Mouse (Mus musculus): Measurements from ENCODE around the gene Tgfb3. TPM values are rescaled to one million over a fixed set of nuclear protein-coding genes. Genes with fewer than 3 reads are reported as not detected.

The Tgfb3 gene
- polyA plus RNA-seq, 1 experiment from 2014 or later = 4.0 TPM

DNA sequence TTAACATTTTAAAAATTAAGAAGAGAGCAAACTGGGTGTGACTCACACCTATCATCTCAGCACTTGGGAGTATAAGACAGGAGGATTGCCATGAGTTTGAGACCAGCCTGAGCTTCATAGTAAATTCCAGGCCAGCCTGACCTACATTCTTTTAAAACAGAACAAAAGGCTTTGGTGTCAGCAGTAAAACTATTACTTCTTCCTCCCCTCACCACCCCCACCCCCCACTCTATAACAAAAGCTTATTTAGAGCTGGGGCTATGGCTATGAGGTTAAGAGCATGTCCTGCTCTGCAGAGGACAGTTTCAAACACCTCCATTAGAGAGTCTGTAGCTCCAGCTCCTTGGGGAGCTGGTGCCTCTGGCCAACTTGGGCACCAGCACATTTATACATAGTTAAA is 43.3 kb downstream of the Tgfb3 start:
- Histone ChIP-seq H3K36me3 (ENCODE audit: control insufficient read depth, insufficient read depth, low read length) (no peaks in the 10 kb centered on the region), H3K9ac (ENCODE audit: low read length) (no peak overlapping the region), H3K4me1 (ENCODE audit: control insufficient read depth, insufficient read depth, low read length) (no peaks in the 10 kb centered on the region), H3K4me2 (ENCODE audit: low read length) (no peak overlapping the region), H3K9me3 (replicated peaks; ENCODE audit: control insufficient read depth, low read length) (no peaks in the 10 kb centered on the region), H3K27me3 (replicated peaks; ENCODE audit: control insufficient read depth, insufficient read depth, low read length) (no peaks in the 10 kb centered on the region), H3K4me3 (ENCODE audit: low read depth, low read length) (no peak overlapping the region), H3K27ac (ENCODE audit: low read depth, low read length) (no peak overlapping the region)
- ATAC-seq (no peak), DNase-seq (ENCODE audit: low spot score) (no peak)

DNA sequence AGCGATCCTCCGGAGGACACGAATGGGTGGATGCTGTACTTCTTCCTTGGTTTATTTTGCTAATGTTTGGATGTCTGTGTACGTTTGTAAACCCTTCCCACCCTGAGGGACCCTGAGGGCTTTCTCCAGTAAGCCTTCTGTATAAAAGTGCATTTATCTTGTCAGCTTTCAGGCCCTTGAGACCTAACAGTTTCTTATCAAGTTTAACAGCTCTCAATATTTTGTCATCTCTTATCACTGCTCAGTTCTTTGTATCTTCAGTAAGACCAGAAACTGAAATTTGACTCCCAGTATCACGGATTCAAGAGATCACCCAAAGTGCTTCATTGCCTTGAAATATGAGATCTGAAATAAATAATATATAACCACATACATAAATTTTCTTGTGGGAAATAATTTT is 47.9 kb downstream of the Tgfb3 start:
- DNase-seq (ENCODE audit: low spot score) (no peak), ATAC-seq (no peak)
- no peaks in the 10 kb centered on the region for H3K36me3 ChIP-seq (ENCODE audit: control insufficient read depth, insufficient read depth, low read length)
- no peaks in the 10 kb centered on the region for H3K27me3 ChIP-seq (replicated peaks; ENCODE audit: control insufficient read depth, insufficient read depth, low read length)
- H3K27ac ChIP-seq (ENCODE audit: low read depth, low read length) = no peak overlapping the region
- no peak overlapping the region for H3K9ac ChIP-seq (ENCODE audit: low read length)
- H3K4me1 ChIP-seq (ENCODE audit: control insufficient read depth, insufficient read depth, low read length) = no peaks in the 10 kb centered on the region
- WGBS = 84% methylated on average over 5 of the region's 5 CpGs
- no peak overlapping the region for H3K4me3 ChIP-seq (ENCODE audit: low read depth, low read length)
- no peaks in the 10 kb centered on the region for H3K9me3 ChIP-seq (replicated peaks; ENCODE audit: control insufficient read depth, low read length)
- H3K4me2 ChIP-seq (ENCODE audit: low read length) = no peak overlapping the region

DNA sequence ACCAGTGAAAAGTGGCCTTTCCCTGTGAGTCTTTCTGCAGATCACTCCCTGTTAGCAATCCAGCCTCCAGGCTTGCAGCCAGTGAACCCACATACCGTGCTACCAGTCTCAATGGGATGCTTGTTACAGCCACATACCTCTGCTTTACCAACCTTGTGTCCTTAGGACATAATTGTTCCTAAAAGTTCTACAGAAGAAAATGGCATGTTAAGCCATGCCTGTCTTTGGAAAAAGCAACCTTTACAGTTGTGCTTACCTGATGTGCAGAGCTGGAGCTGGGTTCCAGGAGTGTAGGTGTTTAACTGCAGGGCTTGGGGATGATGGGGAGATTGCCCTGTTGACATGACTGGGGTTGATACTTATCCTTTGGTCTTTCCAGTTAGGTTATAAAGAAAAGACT is 51.1 kb downstream of the Tgfb3 start:
- H3K36me3 ChIP-seq (ENCODE audit: control insufficient read depth, insufficient read depth, low read length) = no peaks in the 10 kb centered on the region
- no peak overlapping the region for H3K4me2 ChIP-seq (ENCODE audit: low read length)
- H3K27me3 ChIP-seq (replicated peaks; ENCODE audit: control insufficient read depth, insufficient read depth, low read length) = no peaks in the 10 kb centered on the region
- no peak for DNase-seq (ENCODE audit: low spot score)
- H3K4me3 ChIP-seq (ENCODE audit: low read depth, low read length) = no peak overlapping the region
- H3K27ac ChIP-seq (ENCODE audit: low read depth, low read length) = no peak overlapping the region
- H3K9me3 ChIP-seq (replicated peaks; ENCODE audit: control insufficient read depth, low read length) = no peaks in the 10 kb centered on the region
- peaks cover 4% of the 10 kb centered on the region; the same call in 1 of the 2 replicates for H3K4me1 ChIP-seq (ENCODE audit: control insufficient read depth, insufficient read depth, low read length)
- ATAC-seq = no peak
- 81% methylated on average over 1 of the region's 1 CpGs for WGBS
- no peak overlapping the region for H3K9ac ChIP-seq (ENCODE audit: low read length)

DNA sequence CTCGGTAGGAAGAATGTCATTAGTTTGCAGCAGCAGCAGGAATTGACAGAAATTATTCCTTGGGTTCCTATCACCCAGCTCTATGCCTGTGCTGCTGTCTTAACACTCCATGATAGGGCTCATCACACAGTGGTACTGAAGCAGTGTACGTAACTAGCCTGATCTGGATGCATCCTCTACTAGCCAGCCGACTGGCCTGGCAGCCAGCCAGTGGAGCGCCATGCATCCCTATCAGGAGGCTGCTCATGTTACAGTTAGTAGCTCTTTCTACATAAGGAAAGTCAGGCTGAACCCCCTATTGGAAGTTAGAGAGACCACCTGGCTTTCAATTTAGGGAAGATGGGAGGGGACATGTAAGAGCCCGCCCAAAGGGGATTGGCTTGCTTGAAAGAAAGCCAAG is 51.8 kb downstream of the Tgfb3 start:
- peak; percentile 55; the same call in 1 of the 2 replicates for ATAC-seq
- H3K36me3 ChIP-seq (ENCODE audit: control insufficient read depth, insufficient read depth, low read length) = no peaks in the 10 kb centered on the region

DNA sequence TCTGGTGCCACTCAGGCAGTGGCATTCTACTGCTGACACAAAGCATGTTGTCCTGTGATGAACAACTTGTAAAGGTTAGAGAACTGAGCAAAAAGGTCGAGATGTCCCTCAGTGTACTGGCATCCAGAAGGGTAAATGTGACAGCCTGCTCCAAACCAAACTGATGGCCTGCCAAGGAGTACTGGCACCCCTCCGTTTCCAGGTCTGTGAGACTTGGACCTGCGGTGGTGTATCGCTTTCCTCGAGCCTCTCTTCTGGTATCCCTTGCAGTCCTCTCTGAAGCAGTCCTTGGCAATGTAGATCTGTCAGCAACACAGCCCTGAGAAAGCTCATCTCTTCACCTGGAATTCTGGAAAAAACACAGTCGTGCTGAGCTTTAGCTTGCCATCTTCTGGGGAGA is 53.4 kb downstream of the Tgfb3 start:
- H3K27ac ChIP-seq (ENCODE audit: low read depth, low read length) = no peak overlapping the region
- no peak overlapping the region for H3K4me3 ChIP-seq (ENCODE audit: low read depth, low read length)
- no peaks in the 10 kb centered on the region for H3K9me3 ChIP-seq (replicated peaks; ENCODE audit: control insufficient read depth, low read length)
- no peak overlapping the region for H3K9ac ChIP-seq (ENCODE audit: low read length)
- no peaks in the 10 kb centered on the region for H3K36me3 ChIP-seq (ENCODE audit: control insufficient read depth, insufficient read depth, low read length)
- ATAC-seq (no peak), DNase-seq (ENCODE audit: low spot score) (no peak)
- no peaks in the 10 kb centered on the region for H3K27me3 ChIP-seq (replicated peaks; ENCODE audit: control insufficient read depth, insufficient read depth, low read length)
- H3K4me1 ChIP-seq (ENCODE audit: control insufficient read depth, insufficient read depth, low read length) = peaks cover 4% of the 10 kb centered on the region; the same call in 1 of the 2 replicates
- 86% methylated on average over 6 of the region's 6 CpGs for WGBS
- no peak overlapping the region for H3K4me2 ChIP-seq (ENCODE audit: low read length)

More for the DNA sequence above, 51.8 kb downstream of the Tgfb3 start:
- no peak overlapping the region for H3K4me3 ChIP-seq (ENCODE audit: low read depth, low read length)
- no peaks in the 10 kb centered on the region for H3K27me3 ChIP-seq (replicated peaks; ENCODE audit: control insufficient read depth, insufficient read depth, low read length)
- H3K27ac ChIP-seq (ENCODE audit: low read depth, low read length) = no peak overlapping the region
- H3K4me1 ChIP-seq (ENCODE audit: control insufficient read depth, insufficient read depth, low read length) = peaks cover 4% of the 10 kb centered on the region; the same call in 1 of the 2 replicates
- WGBS = 63% methylated on average over 5 of the region's 5 CpGs
- no peak overlapping the region for H3K4me2 ChIP-seq (ENCODE audit: low read length)
- H3K9me3 ChIP-seq (replicated peaks; ENCODE audit: control insufficient read depth, low read length) = no peaks in the 10 kb centered on the region
- no peak overlapping the region for H3K9ac ChIP-seq (ENCODE audit: low read length)
- peak; percentile 67 for DNase-seq (ENCODE audit: low spot score)

DNA sequence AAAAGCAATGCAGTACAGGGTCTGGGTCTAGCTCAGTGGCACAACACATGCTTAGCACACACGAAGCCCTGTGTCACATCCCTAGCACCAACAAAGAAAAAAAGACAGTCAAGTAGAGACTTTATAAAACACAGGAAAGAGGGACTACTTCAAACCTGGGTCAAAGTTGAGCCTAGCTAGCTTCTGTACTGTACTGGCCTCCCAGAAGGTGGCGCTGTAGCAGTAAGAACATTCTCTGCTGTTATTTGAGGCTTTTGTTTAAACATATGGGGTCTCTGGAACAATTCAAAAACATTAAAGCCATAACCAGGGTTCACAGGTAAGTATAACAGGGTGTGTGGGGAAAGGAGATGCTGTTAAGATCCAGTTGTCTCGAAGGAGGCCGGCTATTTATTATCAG is 54.4 kb downstream of the Tgfb3 start:
- Histone ChIP-seq H3K4me2 (ENCODE audit: low read length) (no peak overlapping the region), H3K27ac (ENCODE audit: low read depth, low read length) (no peak overlapping the region), H3K27me3 (replicated peaks; ENCODE audit: control insufficient read depth, insufficient read depth, low read length) (no peaks in the 10 kb centered on the region), H3K4me3 (ENCODE audit: low read depth, low read length) (no peak overlapping the region), H3K9ac (ENCODE audit: low read length) (no peak overlapping the region), H3K36me3 (ENCODE audit: control insufficient read depth, insufficient read depth, low read length) (no peaks in the 10 kb centered on the region), H3K4me1 (ENCODE audit: control insufficient read depth, insufficient read depth, low read length) (peaks cover 4% of the 10 kb centered on the region; the same call in 1 of the 2 replicates), H3K9me3 (replicated peaks; ENCODE audit: control insufficient read depth, low read length) (no peaks in the 10 kb centered on the region)
- ATAC-seq (no peak), DNase-seq (ENCODE audit: low spot score) (peak; percentile 49)
- WGBS = 37% methylated on average over 4 of the region's 4 CpGs

DNA sequence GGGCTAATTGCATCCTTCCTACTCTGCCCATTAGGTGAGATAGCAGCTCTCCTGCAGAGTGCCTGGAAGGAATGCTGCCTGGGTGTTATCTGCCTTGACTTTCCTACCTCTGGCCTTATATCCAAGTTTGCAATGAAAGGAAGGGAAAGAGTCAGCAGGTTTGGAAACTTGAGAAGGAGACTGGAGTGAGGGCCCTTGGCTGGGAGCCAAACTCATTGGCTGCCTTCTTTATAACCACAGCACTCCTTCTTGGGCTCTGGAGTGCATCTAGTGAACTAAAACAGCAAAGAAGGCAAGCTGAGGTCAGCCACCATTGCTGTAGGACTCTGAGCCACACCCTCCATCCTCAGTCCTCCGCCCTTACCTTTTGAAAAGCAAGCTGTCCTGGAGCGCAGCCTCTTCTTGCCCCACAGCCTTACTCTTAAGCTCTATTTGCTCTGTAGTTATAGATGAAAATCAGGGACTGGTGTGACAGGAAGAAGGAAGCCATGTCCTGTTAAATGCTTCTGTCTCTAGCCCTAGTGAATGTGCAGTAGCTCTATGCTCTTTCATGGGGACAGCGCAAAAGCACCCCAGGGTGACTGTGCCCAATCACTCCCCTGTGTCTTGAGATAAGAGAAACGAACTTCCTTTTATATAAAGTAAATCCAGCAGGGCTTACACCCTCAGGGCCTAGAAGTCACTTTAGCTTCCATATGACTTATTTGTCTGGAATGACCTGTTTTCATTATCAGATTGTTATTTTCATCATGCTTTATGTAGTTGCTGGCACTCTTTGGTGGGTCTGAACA is 55.6 kb downstream of the Tgfb3 start:
- no peaks in the 10 kb centered on the region for H3K36me3 ChIP-seq (ENCODE audit: control insufficient read depth, insufficient read depth, low read length)
- ATAC-seq (no peak), DNase-seq (ENCODE audit: low spot score) (peak; percentile 35)
- H3K4me2 ChIP-seq (ENCODE audit: low read length) = no peak overlapping the region
- 87% methylated on average over 4 of the region's 4 CpGs for WGBS
- H3K9ac ChIP-seq (ENCODE audit: low read length) = no peak overlapping the region
- H3K4me3 ChIP-seq (ENCODE audit: low read depth, low read length) = no peak overlapping the region
- no peaks in the 10 kb centered on the region for H3K27me3 ChIP-seq (replicated peaks; ENCODE audit: control insufficient read depth, insufficient read depth, low read length)
- no peak overlapping the region for H3K27ac ChIP-seq (ENCODE audit: low read depth, low read length)
- H3K4me1 ChIP-seq (ENCODE audit: control insufficient read depth, insufficient read depth, low read length) = peaks cover 4% of the 10 kb centered on the region; the same call in 1 of the 2 replicates
- H3K9me3 ChIP-seq (replicated peaks; ENCODE audit: control insufficient read depth, low read length) = no peaks in the 10 kb centered on the region

DNA sequence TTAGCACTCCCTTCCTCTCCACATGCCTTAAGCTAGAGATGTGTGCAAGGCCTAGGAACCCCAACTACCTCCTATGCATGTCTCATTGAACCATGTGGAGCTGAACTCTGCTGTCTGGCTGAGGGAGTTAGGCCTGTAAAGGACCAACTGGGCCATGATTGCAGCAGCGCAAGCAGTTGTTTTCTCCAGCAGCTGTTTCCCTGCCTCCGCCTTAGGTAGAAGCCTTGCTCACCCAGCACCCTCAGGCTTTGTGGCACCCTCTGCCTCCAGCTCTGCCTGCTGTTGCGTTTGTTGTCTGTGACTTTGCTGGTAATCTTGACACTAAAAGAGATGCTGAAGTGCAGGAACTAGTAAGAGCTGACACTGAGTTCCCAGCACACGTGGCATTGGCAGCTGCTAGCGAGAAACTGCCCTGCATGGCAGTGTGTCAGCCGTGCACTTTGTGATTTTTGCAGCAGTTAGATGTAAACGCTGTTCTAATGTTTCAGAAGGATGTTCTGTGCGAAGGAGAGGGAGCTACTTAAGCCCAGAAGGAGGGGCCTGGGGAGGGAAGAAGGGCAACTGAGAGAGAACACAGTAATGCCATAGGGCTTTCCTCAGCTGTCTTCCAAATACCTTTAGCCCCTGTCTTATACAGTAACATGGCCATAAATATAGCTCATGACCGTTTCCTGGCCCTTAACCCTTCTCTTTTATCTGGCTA is 56.4 kb downstream of the Tgfb3 start:
- 83% methylated on average over 9 of the region's 9 CpGs for WGBS
- ATAC-seq (no peak), DNase-seq (ENCODE audit: low spot score) (no peak)
- H3K9ac ChIP-seq (ENCODE audit: low read length) = no peak overlapping the region
- peaks cover 4% of the 10 kb centered on the region; the same call in 1 of the 2 replicates for H3K4me1 ChIP-seq (ENCODE audit: control insufficient read depth, insufficient read depth, low read length)
- no peak overlapping the region for H3K4me3 ChIP-seq (ENCODE audit: low read depth, low read length)
- no peaks in the 10 kb centered on the region for H3K27me3 ChIP-seq (replicated peaks; ENCODE audit: control insufficient read depth, insufficient read depth, low read length)
- no peaks in the 10 kb centered on the region for H3K9me3 ChIP-seq (replicated peaks; ENCODE audit: control insufficient read depth, low read length)
- no peak overlapping the region for H3K4me2 ChIP-seq (ENCODE audit: low read length)
- no peak overlapping the region for H3K27ac ChIP-seq (ENCODE audit: low read depth, low read length)
- H3K36me3 ChIP-seq (ENCODE audit: control insufficient read depth, insufficient read depth, low read length) = no peaks in the 10 kb centered on the region

DNA sequence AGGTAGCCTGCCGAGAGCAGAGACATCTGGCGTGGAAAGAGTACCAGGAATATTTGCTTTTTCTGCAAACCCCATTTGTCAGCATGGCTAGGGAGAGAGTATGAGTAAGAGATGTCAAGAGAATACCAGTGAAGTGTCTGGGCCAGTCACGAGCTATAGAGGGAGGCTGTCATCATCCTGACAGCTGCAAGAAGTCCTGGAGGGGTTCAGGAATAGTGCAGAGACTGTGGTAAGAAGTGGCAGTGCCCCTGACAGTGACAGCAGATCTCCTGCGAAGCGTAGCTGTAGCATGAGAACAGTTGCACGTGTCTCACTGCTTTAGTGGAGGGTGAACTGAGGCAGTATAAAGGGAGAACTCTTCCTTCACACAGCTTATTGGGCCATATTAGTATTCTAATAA is 57.3 kb downstream of the Tgfb3 start:
- H3K9me3 ChIP-seq (replicated peaks; ENCODE audit: control insufficient read depth, low read length) = no peaks in the 10 kb centered on the region
- no peak overlapping the region for H3K9ac ChIP-seq (ENCODE audit: low read length)
- no peak overlapping the region for H3K4me3 ChIP-seq (ENCODE audit: low read depth, low read length)
- no peak overlapping the region for H3K4me2 ChIP-seq (ENCODE audit: low read length)
- H3K36me3 ChIP-seq (ENCODE audit: control insufficient read depth, insufficient read depth, low read length) = no peaks in the 10 kb centered on the region
- DNase-seq (ENCODE audit: low spot score) (no peak), ATAC-seq (no peak)
- H3K4me1 ChIP-seq (ENCODE audit: control insufficient read depth, insufficient read depth, low read length) = peaks cover 4% of the 10 kb centered on the region; the same call in 1 of the 2 replicates
- no peak overlapping the region for H3K27ac ChIP-seq (ENCODE audit: low read depth, low read length)
- 85% methylated on average over 6 of the region's 6 CpGs for WGBS
- H3K27me3 ChIP-seq (replicated peaks; ENCODE audit: control insufficient read depth, insufficient read depth, low read length) = no peaks in the 10 kb centered on the region

Measured in forebrain, embryonic 14.5 days (tissue).